Mouse (Mus musculus): ENCODE data around the gene Mylpf. TPM values are rescaled to one million over a fixed set of nuclear protein-coding genes. Genes with fewer than 3 reads are reported as not detected.

The Mylpf gene
- polyA plus RNA-seq, 1 experiment = 90.1 TPM

GRCm38 (mm10) chr7:127207374-127208294, 1.1 kb upstream of the Mylpf start:
- H3K27me3 ChIP-seq (replicated peaks; ENCODE audit: control insufficient read depth, insufficient read depth, low read length) = no peaks in the 10 kb centered on the region
- peak overlapping the region; percentile 76 for H3K27ac ChIP-seq (ENCODE audit: insufficient read depth, low read depth, low read length)
- TF ChIP-seq CTCF (conservative IDR thresholded peaks at IDR 0.05; ENCODE audit: insufficient read depth, insufficient read length, low read depth, low read length) (no peak), POLR2A (IDR thresholded peaks at IDR 0.05; ENCODE audit: low read depth, low read length) (no peak)
- peak overlapping the region; percentile 97 for H3K4me3 ChIP-seq (ENCODE audit: insufficient read depth, low read depth, low read length)
- WGBS = under 1% methylated on average over 53 of the region's 53 CpGs
- no peak for DNase-seq
- H3K4me1 ChIP-seq (ENCODE audit: control insufficient read depth, insufficient read depth, low read length) = peaks cover 8% of the 10 kb centered on the region; the same call in 1 of the 2 replicates
- H3K36me3 ChIP-seq (ENCODE audit: control insufficient read depth, insufficient read depth, low read length) = no peaks in the 10 kb centered on the region

DNA sequence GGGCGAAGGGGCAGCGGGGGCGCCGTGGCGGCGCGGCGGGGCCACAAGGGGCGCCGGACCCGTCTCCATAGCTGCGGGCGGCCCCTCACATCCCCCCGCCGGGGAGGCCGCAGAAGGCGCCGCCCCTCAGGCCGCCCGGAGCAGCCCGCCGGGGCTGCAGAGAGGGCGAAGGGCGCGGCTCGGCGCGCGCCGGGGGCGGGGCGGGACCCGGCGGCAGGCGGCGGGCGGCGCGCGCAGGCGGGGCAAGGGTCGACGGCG, 466 bp upstream of the Mylpf start, which contains the start of gene Tbc1d10b:
Gene Tbc1d10b, minus strand, starts transcription at position 174 of the 258 bp plus-strand sequence.
- Histone ChIP-seq H3K27ac (ENCODE audit: insufficient read depth, low read depth, low read length) (peak within 1 kb of the TSS; percentile 76), H3K36me3 (ENCODE audit: control insufficient read depth, insufficient read depth, low read length) (no peaks in the 10 kb centered on the region), H3K4me3 (ENCODE audit: insufficient read depth, low read depth, low read length) (peak within 1 kb of the TSS; percentile 97), H3K4me1 (ENCODE audit: control insufficient read depth, insufficient read depth, low read length) (peaks cover 8% of the 10 kb centered on the region; the same call in 1 of the 2 replicates), H3K27me3 (replicated peaks; ENCODE audit: control insufficient read depth, insufficient read depth, low read length) (no peaks in the 10 kb centered on the region)
- no peak for TF ChIP-seq CTCF (conservative IDR thresholded peaks at IDR 0.05; ENCODE audit: insufficient read depth, insufficient read length, low read depth, low read length)
- no peak for TF ChIP-seq POLR2A (IDR thresholded peaks at IDR 0.05; ENCODE audit: low read depth, low read length)
- WGBS = 2% methylated on average over 40 of the region's 44 CpGs
- no peak for DNase-seq

GRCm38 (mm10) chr7:127209851-127210250, 1.2 kb downstream of the Mylpf start:
- peaks cover 8% of the 10 kb centered on the region; the same call in 1 of the 2 replicates for H3K4me1 ChIP-seq (ENCODE audit: control insufficient read depth, insufficient read depth, low read length)
- H3K27me3 ChIP-seq (replicated peaks; ENCODE audit: control insufficient read depth, insufficient read depth, low read length) = no peaks in the 10 kb centered on the region
- DNase-seq = no peak
- H3K27ac ChIP-seq (ENCODE audit: insufficient read depth, low read depth, low read length) = no peak overlapping the region
- no peak for TF ChIP-seq CTCF (conservative IDR thresholded peaks at IDR 0.05; ENCODE audit: insufficient read depth, insufficient read length, low read depth, low read length)
- no peak for TF ChIP-seq POLR2A (IDR thresholded peaks at IDR 0.05; ENCODE audit: low read depth, low read length)
- H3K36me3 ChIP-seq (ENCODE audit: control insufficient read depth, insufficient read depth, low read length) = no peaks in the 10 kb centered on the region
- 81% methylated on average over 5 of the region's 5 CpGs for WGBS
- H3K4me3 ChIP-seq (ENCODE audit: insufficient read depth, low read depth, low read length) = no peak overlapping the region

GRCm38 (mm10) chr7:127210266-127210665, 1.6 kb downstream of the Mylpf start:
- TF ChIP-seq POLR2A (IDR thresholded peaks at IDR 0.05; ENCODE audit: low read depth, low read length) = no peak
- no peak for TF ChIP-seq CTCF (conservative IDR thresholded peaks at IDR 0.05; ENCODE audit: insufficient read depth, insufficient read length, low read depth, low read length)
- H3K4me1 ChIP-seq (ENCODE audit: control insufficient read depth, insufficient read depth, low read length) = peaks cover 8% of the 10 kb centered on the region; the same call in 1 of the 2 replicates
- no peak overlapping the region for H3K4me3 ChIP-seq (ENCODE audit: insufficient read depth, low read depth, low read length)
- 83% methylated on average over 4 of the region's 4 CpGs for WGBS
- H3K27ac ChIP-seq (ENCODE audit: insufficient read depth, low read depth, low read length) = no peak overlapping the region
- no peak for DNase-seq
- no peaks in the 10 kb centered on the region for H3K36me3 ChIP-seq (ENCODE audit: control insufficient read depth, insufficient read depth, low read length)
- no peaks in the 10 kb centered on the region for H3K27me3 ChIP-seq (replicated peaks; ENCODE audit: control insufficient read depth, insufficient read depth, low read length)

DNA sequence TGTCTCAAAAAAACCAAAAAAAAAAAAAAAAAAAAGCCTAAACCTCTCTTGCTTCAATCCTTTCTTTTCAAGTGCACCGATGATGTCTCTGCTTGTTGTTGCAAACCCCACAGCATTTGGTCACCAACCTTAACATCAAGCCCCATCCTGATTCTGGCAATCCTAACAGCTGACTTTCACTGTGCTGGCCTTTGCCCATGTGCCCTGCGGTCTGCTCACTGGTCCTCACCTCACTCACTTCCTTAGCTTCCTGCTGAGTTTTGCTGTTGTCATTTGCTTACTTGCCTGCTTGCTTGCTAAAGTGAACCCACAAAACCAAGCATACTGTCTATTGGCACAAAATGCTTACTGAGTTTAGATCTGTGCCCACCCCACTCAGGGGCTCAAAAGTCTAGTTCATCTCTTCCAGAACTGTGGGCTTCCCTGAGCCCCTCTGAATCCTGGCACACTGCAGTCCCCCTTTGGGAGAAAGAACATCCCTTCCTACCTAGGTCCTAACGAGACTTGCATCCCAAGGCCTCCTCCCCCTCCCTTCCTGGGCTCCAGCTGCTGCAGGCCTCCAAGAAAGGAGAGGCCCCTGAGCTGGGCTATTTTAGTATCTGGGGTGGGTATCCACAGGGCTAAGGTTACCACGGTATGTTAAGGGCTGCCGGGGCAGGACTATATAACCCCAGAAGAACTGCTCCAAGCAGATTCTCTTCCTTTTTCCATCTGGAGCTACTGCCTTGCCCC, 2.5 kb downstream of the Mylpf start:
- peak; percentile 42 for DNase-seq
- Histone ChIP-seq H3K4me3 (ENCODE audit: insufficient read depth, low read depth, low read length) (no peak overlapping the region), H3K36me3 (ENCODE audit: control insufficient read depth, insufficient read depth, low read length) (no peaks in the 10 kb centered on the region), H3K27ac (ENCODE audit: insufficient read depth, low read depth, low read length) (no peak overlapping the region), H3K4me1 (ENCODE audit: control insufficient read depth, insufficient read depth, low read length) (peaks cover 7% of the 10 kb centered on the region; the same call in 1 of the 2 replicates), H3K27me3 (replicated peaks; ENCODE audit: control insufficient read depth, insufficient read depth, low read length) (no peaks in the 10 kb centered on the region)
- WGBS = 66% methylated on average over 5 of the region's 5 CpGs
- TF ChIP-seq CTCF (conservative IDR thresholded peaks at IDR 0.05; ENCODE audit: insufficient read depth, insufficient read length, low read depth, low read length) (no peak), POLR2A (IDR thresholded peaks at IDR 0.05; ENCODE audit: low read depth, low read length) (no peak)

DNA sequence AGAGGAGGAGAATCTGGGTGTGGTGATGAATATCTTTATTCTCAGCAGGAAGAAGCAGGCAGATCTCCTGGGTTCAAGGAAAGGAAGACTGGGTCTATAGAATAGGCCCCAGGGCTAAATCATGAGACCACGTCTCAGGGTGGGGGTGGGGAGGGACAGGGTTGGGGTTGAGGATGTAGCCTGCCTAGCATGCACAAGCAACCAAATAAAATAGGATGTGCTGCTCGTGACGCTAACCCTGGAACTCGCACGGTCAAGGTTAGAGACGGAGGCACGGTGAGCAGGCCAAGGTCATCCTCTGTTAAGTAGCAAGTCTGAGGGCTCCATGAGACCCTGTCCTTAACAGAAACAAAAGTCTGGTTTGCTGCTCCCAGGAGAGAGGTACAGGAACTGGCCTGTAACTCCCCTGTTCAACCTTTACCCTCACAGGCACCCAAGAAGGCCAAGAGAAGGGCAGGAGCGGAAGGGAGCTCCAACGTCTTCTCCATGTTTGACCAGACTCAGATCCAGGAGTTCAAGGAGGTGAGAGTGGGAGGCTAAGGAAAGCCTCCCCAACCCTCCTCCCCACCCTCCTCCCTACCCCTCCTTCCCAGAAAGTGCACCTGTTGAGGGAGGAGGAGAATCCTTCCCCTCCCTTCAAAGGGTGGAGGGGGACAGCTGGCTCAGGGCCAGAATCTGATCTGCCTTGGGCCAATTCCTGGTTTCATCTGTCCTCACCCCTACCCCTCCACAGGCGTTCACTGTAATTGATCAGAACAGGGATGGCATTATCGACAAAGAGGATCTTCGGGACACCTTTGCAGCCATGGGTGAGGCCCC, 4.0 kb downstream of the Mylpf start:
- Histone ChIP-seq H3K36me3 (ENCODE audit: control insufficient read depth, insufficient read depth, low read length) (no peaks in the 10 kb centered on the region), H3K4me1 (ENCODE audit: control insufficient read depth, insufficient read depth, low read length) (no peaks in the 10 kb centered on the region; the same call in 1 of the 2 replicates), H3K27me3 (replicated peaks; ENCODE audit: control insufficient read depth, insufficient read depth, low read length) (no peaks in the 10 kb centered on the region), H3K27ac (ENCODE audit: insufficient read depth, low read depth, low read length) (no peak overlapping the region), H3K4me3 (ENCODE audit: insufficient read depth, low read depth, low read length) (no peak overlapping the region)
- DNase-seq = no peak
- WGBS = 93% methylated on average over 12 of the region's 12 CpGs
- TF ChIP-seq POLR2A (IDR thresholded peaks at IDR 0.05; ENCODE audit: low read depth, low read length) (no peak), CTCF (conservative IDR thresholded peaks at IDR 0.05; ENCODE audit: insufficient read depth, insufficient read length, low read depth, low read length) (no peak)
